In genomic region chr10:126928819-126929206, GRCm38 (mm10) we compare ENCODE assay signal across 8 mouse cellular contexts. TPM values are rescaled to one million over a fixed set of nuclear protein-coding genes. Genes with fewer than 3 reads are reported as not detected.
DNase-seq lines count a peak whose midpoint lies in the region; ATAC-seq and TF ChIP-seq lines count a peak whose summit lies in the region.

No protein-coding gene starts in this region.

- H3K36me3 ChIP-seq in liver, adult 2 months (ENCODE audit: control insufficient read depth, insufficient read depth, low read length): no peaks in the 10 kb centered on the region
- H3K36me3 ChIP-seq in forebrain, embryonic 11.5 days (ENCODE audit: control insufficient read depth, insufficient read depth, low read length): no peaks in the 10 kb centered on the region
- no peaks in the 10 kb centered on the region for H3K36me3 ChIP-seq in hindbrain, embryonic 14.5 days (replicated peaks; ENCODE audit: control insufficient read depth, insufficient read depth)

- no peaks in the 10 kb centered on the region for H3K27me3 ChIP-seq in liver, adult 2 months (ENCODE audit: control insufficient read depth, insufficient read depth, low read length)
- no peaks in the 10 kb centered on the region for H3K27me3 ChIP-seq in forebrain, embryonic 11.5 days (ENCODE audit: control insufficient read depth, insufficient read depth, low read length)
- H3K27me3 ChIP-seq in hindbrain, embryonic 14.5 days (ENCODE audit: control insufficient read depth, insufficient read depth, low read length): peaks cover 4% of the 10 kb centered on the region; the same call in 1 of the 2 replicates

- H3K4me2 ChIP-seq in forebrain, embryonic 11.5 days (ENCODE audit: low read depth, low read length, severe bottlenecking): peak overlapping the region; percentile 95
- peak overlapping the region; percentile 97 for H3K4me2 ChIP-seq in hindbrain, embryonic 14.5 days (replicated peaks)

- DNase-seq in liver, adult 2 months (ENCODE audit: extremely low read depth, low read depth, low spot score): peak; percentile 17
- DNase-seq in liver: no peak
- no peak for DNase-seq in forebrain, embryonic 11.5 days (ENCODE audit: low spot score)
- no peak for DNase-seq in hindbrain, embryonic 14.5 days (ENCODE audit: low spot score)
- peak; percentile 87 for DNase-seq in lung, postnatal 36 days
- DNase-seq in Muller cell, postnatal 12 days (ENCODE audit: inconsistent ontology term): no peak
- DNase-seq in urinary bladder, adult 2 months (ENCODE audit: low spot score): no peak

- no peak for TF ChIP-seq CTCF in liver, adult 2 months (IDR thresholded peaks at IDR 0.05; ENCODE audit: low read depth, low read length)

- ATAC-seq in forebrain, embryonic 11.5 days (replicated peaks; ENCODE audit: low FRiP score): no peak
- ATAC-seq in hindbrain, embryonic 14.5 days (ENCODE audit: low FRiP score): no peak
- ATAC-seq in inflammation-experienced regulatory T-cells, adult 6 months: no peak

- H3K4me3 ChIP-seq in liver, adult 2 months (ENCODE audit: insufficient read depth, low read depth, low read length): no peak overlapping the region; the same call in 1 of the 2 replicates
- peak overlapping the region; percentile 39; the same call in 1 of the 2 replicates for H3K4me3 ChIP-seq in forebrain, embryonic 11.5 days (ENCODE audit: low read depth, low read length)
- peak overlapping the region; percentile 54 for H3K4me3 ChIP-seq in hindbrain, embryonic 14.5 days (replicated peaks; ENCODE audit: low read length)

- H3K4me1 ChIP-seq in liver, adult 2 months (ENCODE audit: control insufficient read depth, insufficient read depth, low read length): peaks cover 8% of the 10 kb centered on the region; the same call in 1 of the 2 replicates
- H3K4me1 ChIP-seq in forebrain, embryonic 11.5 days (replicated peaks; ENCODE audit: control insufficient read depth, insufficient read depth, low read length): peaks cover 33% of the 10 kb centered on the region
- peaks cover 23% of the 10 kb centered on the region for H3K4me1 ChIP-seq in hindbrain, embryonic 14.5 days (replicated peaks; ENCODE audit: control insufficient read depth, insufficient read depth, low read length)

- H3K27ac ChIP-seq in liver, adult 2 months (replicated peaks; ENCODE audit: insufficient read depth, low read depth, low read length): peak overlapping the region; percentile 92
- H3K27ac ChIP-seq in forebrain, embryonic 11.5 days (ENCODE audit: low read depth, low read length): no peak overlapping the region
- H3K27ac ChIP-seq in hindbrain, embryonic 14.5 days: peak overlapping the region; percentile 60; the same call in 1 of the 2 replicates

- H3K79me2 ChIP-seq in liver, adult 2 months (ENCODE audit: control insufficient read depth, insufficient read depth, low read length): no peaks in the 10 kb centered on the region

- H3K9ac ChIP-seq in liver, adult 2 months (ENCODE audit: low read depth, low read length): peak overlapping the region; percentile 88; the same call in 1 of the 2 replicates
- H3K9ac ChIP-seq in forebrain, embryonic 11.5 days (ENCODE audit: low read length): peak overlapping the region; percentile 69
- H3K9ac ChIP-seq in hindbrain, embryonic 14.5 days: peak overlapping the region; percentile 74

- WGBS in liver, adult 2 months: 18% methylated on average over 12 of the region's 12 CpGs
- 26% methylated on average over 12 of the region's 12 CpGs for WGBS in forebrain, embryonic 11.5 days
- WGBS in hindbrain, embryonic 14.5 days: 16% methylated on average over 12 of the region's 12 CpGs

- 0 out of 2 replicates have a peak, but pooled peaks have one; percentile 20 for TF ChIP-seq POLR2A in liver, adult 2 months (IDR thresholded peaks at IDR 0.05; ENCODE audit: extremely low read depth, insufficient read depth, low read length)

- no peaks in the 10 kb centered on the region for H3K9me3 ChIP-seq in forebrain, embryonic 11.5 days (ENCODE audit: control insufficient read depth, low read length)
- H3K9me3 ChIP-seq in hindbrain, embryonic 14.5 days (ENCODE audit: control insufficient read depth, low read length): no peaks in the 10 kb centered on the region

RNA-seq across cellular contexts. Expression of gene Atp23, which starts 27.7 kb away (rescaled TPM):
- 5.9 and 8.3 TPM in 2 replicates for total RNA-seq in liver, adult 2 months (2014; rRNA removed)
- polyA plus RNA-seq in liver, adult 2 months (2012; rRNA removed): 5.5 and 6.4 TPM in 2 replicates
- 15.5 and 23.2 TPM in 2 replicates for polyA plus RNA-seq in forebrain, embryonic 11.5 days (2014; fragmentation: Nextera tagmentation; extraction: Ambion mirVana)
- 15.9 and 16.5 TPM in 2 replicates for polyA plus RNA-seq in hindbrain, embryonic 14.5 days (2014; fragmentation: Nextera tagmentation; extraction: Ambion mirVana)
- polyA plus RNA-seq in inflammation-experienced regulatory T-cells, adult 6 months (2017; shearing (Covaris generic)): 1 to 10 TPM; 3.4 to 7.5 (median 5.1) TPM
- 5.7 and 7.5 TPM in 2 replicates for polyA plus RNA-seq in urinary bladder, adult 2 months (2012; rRNA removed)

RNA-seq across cellular contexts. Expression of gene Ctdsp2, which starts 49.7 kb away (rescaled TPM):
- total RNA-seq in liver, adult 2 months (2014; rRNA removed): 18.4 and 25.7 TPM in 2 replicates
- 23.1 and 29.3 TPM in 2 replicates for polyA plus RNA-seq in liver, adult 2 months (2012; rRNA removed)
- 58.8 and 63.2 TPM in 2 replicates for polyA plus RNA-seq in forebrain, embryonic 11.5 days (2014; fragmentation: Nextera tagmentation; extraction: Ambion mirVana)
- polyA plus RNA-seq in hindbrain, embryonic 14.5 days (2014; fragmentation: Nextera tagmentation; extraction: Ambion mirVana): 22.9 and 25.0 TPM in 2 replicates
- 10 to 100 TPM; 26.2 to 47.1 (median 38.5) TPM for polyA plus RNA-seq in inflammation-experienced regulatory T-cells, adult 6 months (2017; shearing (Covaris generic))
- 146 and 191 TPM in 2 replicates for polyA plus RNA-seq in urinary bladder, adult 2 months (2012; rRNA removed)

Comparison
In these comparisons a context has a peak if more than half of its experiments do, and no peak if none do; other contexts are left out.
1. DNase-seq: peak in liver, adult 2 months (single experiment) and lung, postnatal 36 days (single experiment); none in liver (single experiment), forebrain, embryonic 11.5 days (single experiment), hindbrain, embryonic 14.5 days (single experiment), Muller cell, postnatal 12 days (single experiment) and urinary bladder, adult 2 months (single experiment).
2. Peak in every context shown above with its lines, with median percentiles within 50 percentile points of each other: H3K9ac ChIP-seq.